Mouse (Mus musculus): Measurements from ENCODE around the gene Syt12. TPM values are rescaled to one million over a fixed set of nuclear protein-coding genes. Genes with fewer than 3 reads are reported as not detected.

The Syt12 gene
- polyA plus RNA-seq, 1 experiment from 2014 or later = 1.2 TPM

Other genes starting within 250 kb of the Syt12 start
- gene Pold4, start 245.5 kb downstream of the Syt12 start, polyA plus RNA-seq (2014; fragmentation: Nextera tagmentation; extraction: Ambion mirVana) = 12.7 and 13.0 TPM in 2 replicates
- 2.7 and 4.8 TPM in 2 replicates for gene Ssh3, start 208.3 kb downstream of the Syt12 start, polyA plus RNA-seq (2014; fragmentation: Nextera tagmentation; extraction: Ambion mirVana)
- 5.6 and 6.4 TPM in 2 replicates for gene Ankrd13d, start 194.3 kb downstream of the Syt12 start, polyA plus RNA-seq (2014; fragmentation: Nextera tagmentation; extraction: Ambion mirVana)
- 13.5 and 18.9 TPM in 2 replicates for gene Grk2, start 171.2 kb downstream of the Syt12 start, polyA plus RNA-seq (2014; fragmentation: Nextera tagmentation; extraction: Ambion mirVana)
- gene Kdm2a, start 79.2 kb downstream of the Syt12 start, polyA plus RNA-seq (2014; fragmentation: Nextera tagmentation; extraction: Ambion mirVana) = 43.5 and 48.3 TPM in 2 replicates
- 39.8 and 45.9 TPM in 2 replicates for gene Rhod, start 38.0 kb downstream of the Syt12 start, polyA plus RNA-seq (2014; fragmentation: Nextera tagmentation; extraction: Ambion mirVana)
- not detected in 2 replicates for gene 2010003K11Rik, start 21.1 kb upstream of the Syt12 start, polyA plus RNA-seq (2014; fragmentation: Nextera tagmentation; extraction: Ambion mirVana)
- 15.4 and 19.2 TPM in 2 replicates for gene Pcx, start 33.0 kb upstream of the Syt12 start, polyA plus RNA-seq (2014; fragmentation: Nextera tagmentation; extraction: Ambion mirVana)
- gene Lrfn4, start 138.2 kb upstream of the Syt12 start, polyA plus RNA-seq (2014; fragmentation: Nextera tagmentation; extraction: Ambion mirVana) = 8.6 and 9.5 TPM in 2 replicates
- 60.4 and 68.5 TPM in 2 replicates for gene Rce1, start 148.2 kb upstream of the Syt12 start, polyA plus RNA-seq (2014; fragmentation: Nextera tagmentation; extraction: Ambion mirVana)
- 3.7 and 4.4 TPM in 2 replicates for gene Gm960, start 221.2 kb upstream of the Syt12 start, polyA plus RNA-seq (2014; fragmentation: Nextera tagmentation; extraction: Ambion mirVana)
- gene Sptbn2, start 233.7 kb upstream of the Syt12 start, polyA plus RNA-seq (2014; fragmentation: Nextera tagmentation; extraction: Ambion mirVana) = 5.3 and 5.4 TPM in 2 replicates

Data from embryonic facial prominence, embryonic 11.5 days (tissue).